Mouse (Mus musculus): ENCODE results near the gene Nop2.
A peak's percentile ranks its signal among the peaks of the same experiment; 100 is the strongest.

The Nop2 gene

DNA sequence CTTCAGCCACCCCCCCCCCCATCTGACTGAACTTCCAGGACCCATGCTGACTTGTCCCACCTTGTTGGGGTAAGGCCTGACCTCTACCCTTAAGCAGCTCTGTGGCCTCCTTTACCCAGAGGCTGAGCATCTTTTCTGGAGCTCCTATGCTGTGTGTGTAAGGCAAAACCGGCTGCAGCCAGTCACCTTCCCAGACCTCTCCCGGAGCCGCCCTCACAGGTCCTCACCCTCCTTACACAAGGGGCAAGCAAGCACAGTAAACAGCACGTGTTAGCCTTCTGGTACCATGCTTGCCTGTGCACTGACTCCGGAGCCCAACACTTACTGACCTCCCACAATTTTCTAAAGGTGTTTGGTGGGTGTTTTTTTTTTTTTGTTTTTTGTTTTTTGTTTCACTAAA is 43.8 kb downstream of the Nop2 start:
- DNase-seq: no peak

DNA sequence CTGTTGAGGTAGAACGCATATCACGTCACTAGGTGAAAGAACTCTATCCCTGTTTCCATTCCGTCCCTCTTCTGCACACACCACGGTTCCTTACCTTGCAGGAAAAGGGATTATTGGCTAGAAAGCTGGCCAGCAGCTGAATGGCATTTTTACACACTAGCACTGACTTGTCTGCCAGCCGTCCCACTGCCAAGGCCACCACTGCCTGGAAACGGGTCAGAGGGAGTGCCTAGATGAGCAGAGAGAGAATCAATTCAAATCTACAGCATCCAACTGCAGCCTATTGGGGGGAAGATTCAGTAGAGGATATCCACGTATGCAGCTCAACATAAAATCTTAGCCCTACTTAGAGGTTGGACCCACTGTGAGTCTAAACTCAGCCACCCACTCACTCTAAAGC is 47.9 kb downstream of the Nop2 start:
- no peak for DNase-seq

DNA sequence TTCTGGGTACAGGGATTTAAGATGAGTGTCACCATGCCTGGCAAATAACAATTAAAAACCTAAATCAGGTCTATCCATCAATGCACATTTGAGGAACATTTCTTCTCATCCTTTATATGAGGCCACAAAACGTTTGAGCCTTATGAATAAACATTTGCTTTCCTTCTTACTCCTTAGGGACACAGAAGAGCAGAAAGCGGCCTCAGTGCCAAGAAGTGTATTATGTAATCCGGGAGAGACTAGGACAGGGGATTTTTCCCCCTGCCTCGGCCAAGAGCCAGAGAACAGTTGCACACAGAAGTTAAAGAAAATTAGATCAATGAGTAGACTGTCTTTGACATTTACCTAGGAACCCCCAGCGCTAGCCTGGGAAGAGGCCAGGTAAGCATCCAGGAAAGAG is 50.4 kb downstream of the Nop2 start:
- DNase-seq: no peak

DNA sequence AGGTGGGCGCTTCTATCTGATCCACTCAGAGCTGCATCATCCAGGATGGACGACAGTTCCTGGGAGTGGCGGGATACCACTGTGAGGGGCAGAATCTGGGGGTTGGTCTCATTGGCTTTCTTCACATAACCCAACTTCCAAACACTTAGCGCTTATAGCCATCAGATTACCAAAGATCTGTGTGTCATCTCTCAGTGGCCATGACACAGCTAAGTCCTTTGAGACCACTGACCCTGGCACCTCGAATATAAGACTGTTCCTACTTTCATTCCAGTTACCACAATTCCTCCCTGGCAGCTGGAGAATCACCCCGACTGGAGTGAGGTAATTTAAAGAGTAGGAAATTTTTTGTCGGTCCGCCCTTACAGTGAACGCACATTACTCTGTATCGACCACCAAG is 54.5 kb downstream of the Nop2 start:
- DNase-seq: no peak

DNA sequence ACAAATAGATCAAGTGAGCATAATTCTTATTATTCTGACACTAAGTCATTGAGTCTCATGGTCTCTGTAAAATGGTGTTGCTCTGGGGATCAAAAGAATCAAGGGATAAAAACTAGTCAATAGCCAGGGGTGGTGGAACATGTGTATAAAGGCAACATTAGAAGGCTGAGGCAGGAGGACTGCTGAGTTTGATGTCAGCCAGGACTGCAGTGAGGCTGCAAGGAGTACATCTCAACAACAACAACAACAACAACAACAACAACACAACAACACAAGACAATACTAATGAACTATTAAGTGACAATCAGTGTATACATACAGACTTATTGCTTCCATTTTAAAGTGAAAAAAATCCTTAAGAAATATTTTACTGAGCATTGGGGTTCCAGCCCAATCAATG is 59.1 kb downstream of the Nop2 start:
- DNase-seq: no peak

DNA sequence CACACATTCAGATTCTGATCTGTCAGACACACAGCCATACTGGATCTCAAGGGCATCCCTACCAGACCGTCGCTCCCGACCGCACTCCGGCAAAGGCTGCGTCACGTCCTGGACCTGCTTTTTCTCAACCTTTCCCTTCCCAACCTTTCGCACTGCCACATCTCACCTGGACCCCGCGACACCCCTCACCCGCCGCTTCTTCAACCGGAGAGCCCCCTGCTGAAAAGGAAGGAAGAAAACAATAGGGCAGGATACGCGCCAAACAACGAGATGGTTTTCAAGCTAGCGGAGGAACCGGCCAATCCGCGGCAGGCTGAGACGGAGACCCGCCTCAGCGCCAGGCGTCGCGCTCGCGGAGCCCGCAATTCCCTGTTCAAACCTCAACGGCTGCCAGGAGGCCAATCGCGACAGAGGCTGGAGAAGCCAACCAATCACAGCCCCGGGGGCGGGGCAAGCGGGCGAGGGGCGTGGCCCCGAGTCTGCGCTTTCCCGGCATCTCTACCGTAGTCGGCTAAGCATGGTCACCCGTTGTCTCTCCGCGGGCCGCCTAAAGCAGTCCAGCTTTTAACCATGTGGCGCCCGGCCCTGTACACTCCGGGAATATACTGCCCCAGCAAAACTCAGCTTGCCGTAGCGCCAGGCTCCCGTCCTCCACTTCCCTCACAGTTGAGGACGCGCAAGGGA is 59.8 kb downstream of the Nop2 start, which contains the start of the genes Ncapd2 and Mrpl51:
Gene Ncapd2, minus strand, starts transcription at position 370 of the 684 bp plus-strand sequence.
Gene Mrpl51, plus strand, starts transcription at position 470 of the 684 bp plus-strand sequence.
- DNase-seq: peak; percentile 98

DNA sequence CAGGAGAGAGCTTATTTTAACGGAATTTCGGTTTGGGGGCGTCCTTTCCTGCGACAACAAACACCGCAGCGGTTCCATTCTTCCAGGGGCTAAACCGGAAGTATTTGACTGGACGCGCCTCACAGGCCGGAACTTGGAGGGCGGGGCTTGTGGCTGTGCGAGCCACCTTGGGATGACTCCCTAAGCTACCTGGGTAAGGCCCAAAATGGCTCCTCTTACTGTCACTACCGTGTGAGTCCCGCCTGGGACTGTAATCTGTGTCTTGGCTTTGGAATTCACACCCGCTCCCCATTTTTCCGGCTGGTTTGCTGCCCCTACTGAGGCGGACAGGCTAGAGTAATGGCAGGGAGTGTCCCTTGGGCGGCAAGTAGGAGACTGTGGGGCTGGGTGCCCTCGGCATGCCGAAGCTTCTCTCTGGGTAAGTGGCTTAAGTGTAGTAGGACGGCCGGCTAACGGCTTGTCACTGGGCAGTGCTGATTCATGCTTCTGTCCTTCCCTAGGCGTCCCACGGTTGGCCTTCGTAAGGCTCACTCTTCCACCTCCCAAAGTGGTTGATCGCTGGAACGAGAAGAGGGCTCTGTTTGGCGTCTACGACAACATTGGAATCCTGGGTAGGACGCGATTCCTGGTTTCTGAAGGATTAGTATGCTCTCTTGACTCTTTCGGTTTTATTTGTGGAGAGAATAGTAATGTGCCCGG is 60.5 kb downstream of the Nop2 start:
- DNase-seq: peak; percentile 88

DNA sequence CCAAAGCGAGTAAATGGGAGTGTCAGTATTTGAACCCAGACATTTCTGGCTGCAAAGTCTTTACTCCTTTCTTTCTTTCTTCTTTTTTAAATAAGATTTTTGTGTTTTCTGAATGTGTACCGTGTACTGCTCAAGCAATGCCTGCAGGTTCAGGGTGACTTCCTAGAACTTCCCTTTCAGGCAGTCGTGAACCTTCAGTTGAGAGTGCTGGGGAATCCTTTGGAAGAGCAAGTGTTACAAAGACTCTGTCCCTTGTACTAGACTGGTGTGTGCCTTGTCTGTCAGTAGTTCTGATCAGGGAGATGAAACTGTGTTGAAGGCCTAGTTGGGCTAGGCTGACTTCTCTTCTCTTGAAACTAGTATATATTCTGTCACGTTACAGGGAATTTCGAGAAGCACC is 61.1 kb downstream of the Nop2 start:
- no peak for DNase-seq

DNA sequence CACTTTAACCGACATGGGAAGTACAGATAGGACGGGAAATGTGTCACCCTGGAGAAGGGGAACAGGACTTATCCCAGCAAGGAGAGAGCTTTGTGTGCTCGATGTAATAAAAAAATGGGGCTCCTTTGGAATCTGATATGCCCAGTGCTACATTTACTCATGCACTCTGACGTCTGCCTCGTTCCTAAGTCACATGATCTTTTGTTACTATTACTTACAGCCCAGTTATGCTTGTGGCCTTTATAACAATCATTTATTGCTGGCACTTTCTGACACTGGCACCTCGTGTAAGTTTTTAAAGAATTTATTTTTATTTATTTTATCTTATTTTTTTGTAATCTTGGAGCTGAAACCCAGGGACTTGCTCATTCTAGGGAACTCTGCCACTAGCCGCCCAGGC is 61.7 kb downstream of the Nop2 start:
- DNase-seq: no peak
